Mouse (Mus musculus): ENCODE measurements around the gene Ptprm. TPM values are rescaled to one million over a fixed set of nuclear protein-coding genes. Genes with fewer than 3 reads are reported as not detected.

The Ptprm gene
- polyA plus RNA-seq, 1 experiment from 2014 or later = 13.7 TPM

- Histone ChIP-seq H3K27me3 (replicated peaks; ENCODE audit: control insufficient read depth, insufficient read depth, low read length) (no peaks in the 10 kb centered on the region), H3K27ac (ENCODE audit: low read length) (no peak overlapping the region), H3K9ac (replicated peaks; ENCODE audit: low read depth, low read length) (no peak overlapping the region), H3K4me2 (ENCODE audit: low read length) (no peak overlapping the region), H3K9me3 (ENCODE audit: control insufficient read depth, low read length) (no peaks in the 10 kb centered on the region), H3K4me3 (replicated peaks; ENCODE audit: low read length) (no peak overlapping the region), H3K4me1 (replicated peaks; ENCODE audit: control insufficient read depth, insufficient read depth, low read length) (no peaks in the 10 kb centered on the region), H3K36me3 (ENCODE audit: control insufficient read depth, insufficient read depth) (no peaks in the 10 kb centered on the region)
- no peak for ATAC-seq
- 55% methylated on average over 4 of the region's 4 CpGs for WGBS
Observed at GRCm38 (mm10) chr17:66710568-66710967, 643.7 kb downstream of the Ptprm start.

- Histone ChIP-seq H3K9me3 (ENCODE audit: control insufficient read depth, low read length) (no peaks in the 10 kb centered on the region), H3K27me3 (replicated peaks; ENCODE audit: control insufficient read depth, insufficient read depth, low read length) (no peaks in the 10 kb centered on the region), H3K4me3 (replicated peaks; ENCODE audit: low read length) (no peak overlapping the region), H3K4me2 (ENCODE audit: low read length) (no peak overlapping the region), H3K4me1 (replicated peaks; ENCODE audit: control insufficient read depth, insufficient read depth, low read length) (no peaks in the 10 kb centered on the region), H3K36me3 (ENCODE audit: control insufficient read depth, insufficient read depth) (no peaks in the 10 kb centered on the region), H3K27ac (ENCODE audit: low read length) (no peak overlapping the region), H3K9ac (replicated peaks; ENCODE audit: low read depth, low read length) (no peak overlapping the region)
- 93% methylated on average over 4 of the region's 4 CpGs for WGBS
- ATAC-seq = no peak
Observed at GRCm38 (mm10) chr17:66708748-66709147, 645.5 kb downstream of the Ptprm start.

DNA sequence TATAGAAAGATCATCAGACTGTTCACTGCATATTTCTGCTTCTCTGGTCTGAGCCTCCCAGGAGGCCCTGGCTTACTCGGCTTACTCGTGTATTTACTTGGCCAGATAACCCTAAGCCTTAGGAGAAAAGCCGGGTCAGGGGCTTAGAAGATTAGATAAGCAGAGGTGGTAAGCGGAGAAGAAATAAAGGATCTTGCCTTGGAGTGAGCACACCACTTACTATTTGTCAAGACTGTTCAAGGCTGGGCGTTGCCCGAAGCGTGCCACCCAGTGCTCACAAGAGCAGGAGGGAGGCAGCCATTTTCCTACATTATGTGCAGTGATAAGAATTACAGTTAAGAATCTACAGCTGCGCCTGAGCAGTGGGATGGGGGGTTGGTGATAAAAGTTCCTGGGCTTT lies 646.6 kb downstream of the Ptprm start:
- H3K27ac ChIP-seq (ENCODE audit: low read length) = no peak overlapping the region
- ATAC-seq = no peak
- no peaks in the 10 kb centered on the region for H3K4me1 ChIP-seq (replicated peaks; ENCODE audit: control insufficient read depth, insufficient read depth, low read length)
- H3K4me2 ChIP-seq (ENCODE audit: low read length) = no peak overlapping the region
- no peaks in the 10 kb centered on the region for H3K36me3 ChIP-seq (ENCODE audit: control insufficient read depth, insufficient read depth)
- WGBS = 71% methylated on average over 8 of the region's 8 CpGs
- no peak overlapping the region for H3K9ac ChIP-seq (replicated peaks; ENCODE audit: low read depth, low read length)
- H3K9me3 ChIP-seq (ENCODE audit: control insufficient read depth, low read length) = no peaks in the 10 kb centered on the region
- no peak overlapping the region for H3K4me3 ChIP-seq (replicated peaks; ENCODE audit: low read length)
- H3K27me3 ChIP-seq (replicated peaks; ENCODE audit: control insufficient read depth, insufficient read depth, low read length) = no peaks in the 10 kb centered on the region

GRCm38 (mm10) chr17:66701358-66702184 lies 652.7 kb downstream of the Ptprm start:
- no peak overlapping the region for H3K4me2 ChIP-seq (ENCODE audit: low read length)
- H3K27ac ChIP-seq (ENCODE audit: low read length) = no peak overlapping the region
- ATAC-seq = no peak
- no peaks in the 10 kb centered on the region for H3K9me3 ChIP-seq (ENCODE audit: control insufficient read depth, low read length)
- H3K9ac ChIP-seq (replicated peaks; ENCODE audit: low read depth, low read length) = no peak overlapping the region
- no peak overlapping the region for H3K4me3 ChIP-seq (replicated peaks; ENCODE audit: low read length)
- no peaks in the 10 kb centered on the region for H3K36me3 ChIP-seq (ENCODE audit: control insufficient read depth, insufficient read depth)
- no peaks in the 10 kb centered on the region for H3K27me3 ChIP-seq (replicated peaks; ENCODE audit: control insufficient read depth, insufficient read depth, low read length)
- 48% methylated on average over 11 of the region's 11 CpGs for WGBS
- peaks cover 10% of the 10 kb centered on the region for H3K4me1 ChIP-seq (replicated peaks; ENCODE audit: control insufficient read depth, insufficient read depth, low read length)

DNA sequence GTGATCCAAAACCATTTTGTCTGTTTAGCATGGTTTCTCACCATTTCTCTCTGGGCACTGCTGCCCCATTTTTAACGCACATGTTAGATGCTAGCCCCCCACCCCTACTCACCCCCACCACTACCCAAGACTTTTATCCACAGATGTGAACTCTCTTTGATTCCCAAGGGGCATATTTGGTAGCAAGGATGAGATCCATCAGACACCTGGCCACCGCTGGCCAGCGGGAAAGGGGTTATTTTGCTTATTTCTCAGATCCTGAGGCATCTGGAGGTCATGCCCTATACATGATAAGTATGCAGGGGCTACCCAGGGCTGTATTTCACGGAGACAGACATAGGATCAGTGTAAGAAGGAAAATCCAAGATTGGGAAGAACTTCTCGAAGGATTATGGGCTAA lies 654.4 kb downstream of the Ptprm start:
- no peak overlapping the region for H3K4me2 ChIP-seq (ENCODE audit: low read length)
- H3K9me3 ChIP-seq (ENCODE audit: control insufficient read depth, low read length) = no peaks in the 10 kb centered on the region
- ATAC-seq = no peak
- H3K27me3 ChIP-seq (replicated peaks; ENCODE audit: control insufficient read depth, insufficient read depth, low read length) = no peaks in the 10 kb centered on the region
- no peak overlapping the region for H3K9ac ChIP-seq (replicated peaks; ENCODE audit: low read depth, low read length)
- H3K4me1 ChIP-seq (replicated peaks; ENCODE audit: control insufficient read depth, insufficient read depth, low read length) = peaks cover 10% of the 10 kb centered on the region
- WGBS = 90% methylated on average over 5 of the region's 5 CpGs
- no peak overlapping the region for H3K27ac ChIP-seq (ENCODE audit: low read length)
- H3K4me3 ChIP-seq (replicated peaks; ENCODE audit: low read length) = no peak overlapping the region
- H3K36me3 ChIP-seq (ENCODE audit: control insufficient read depth, insufficient read depth) = no peaks in the 10 kb centered on the region

DNA sequence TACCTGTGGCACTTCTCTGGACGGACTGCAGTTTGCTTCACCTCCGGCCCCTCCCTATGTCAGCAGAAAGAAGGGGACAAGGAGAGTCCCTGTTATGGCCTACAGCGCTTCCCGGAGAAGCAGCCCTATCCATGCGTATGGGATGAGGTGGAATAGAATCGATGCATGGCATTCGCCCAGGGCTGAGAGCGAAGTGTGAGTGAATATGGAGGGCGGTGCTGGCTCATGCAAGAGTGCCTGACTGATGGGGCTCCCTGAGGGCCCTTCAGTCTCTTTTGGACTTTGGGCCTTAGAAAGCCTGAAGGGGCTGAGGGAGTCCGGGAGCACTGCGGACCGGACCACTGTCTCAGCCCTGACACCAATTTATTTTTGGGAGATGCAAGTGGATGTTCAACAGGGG lies 656.6 kb downstream of the Ptprm start:
- ATAC-seq = peak; percentile 7; the same call in 1 of the 2 replicates
- no peak overlapping the region for H3K4me2 ChIP-seq (ENCODE audit: low read length)
- 67% methylated on average over 12 of the region's 12 CpGs for WGBS

GRCm38 (mm10) chr17:66696531-66697172 lies 657.6 kb downstream of the Ptprm start:
- H3K36me3 ChIP-seq (ENCODE audit: control insufficient read depth, insufficient read depth) = no peaks in the 10 kb centered on the region
- WGBS = 9% methylated on average over 10 of the region's 10 CpGs

More for the DNA sequence above, 656.6 kb downstream of the Ptprm start:
- Histone ChIP-seq H3K36me3 (ENCODE audit: control insufficient read depth, insufficient read depth) (no peaks in the 10 kb centered on the region), H3K27me3 (replicated peaks; ENCODE audit: control insufficient read depth, insufficient read depth, low read length) (no peaks in the 10 kb centered on the region), H3K27ac (ENCODE audit: low read length) (no peak overlapping the region), H3K9ac (replicated peaks; ENCODE audit: low read depth, low read length) (no peak overlapping the region; the same call in 1 of the 2 replicates), H3K4me3 (replicated peaks; ENCODE audit: low read length) (no peak overlapping the region), H3K4me1 (replicated peaks; ENCODE audit: control insufficient read depth, insufficient read depth, low read length) (peaks cover 28% of the 10 kb centered on the region), H3K9me3 (ENCODE audit: control insufficient read depth, low read length) (no peaks in the 10 kb centered on the region)

GRCm38 (mm10) chr17:66694326-66694725 lies 659.9 kb downstream of the Ptprm start:
- H3K4me2 ChIP-seq (ENCODE audit: low read length) = no peak overlapping the region
- H3K9ac ChIP-seq (replicated peaks; ENCODE audit: low read depth, low read length) = no peak overlapping the region
- H3K9me3 ChIP-seq (ENCODE audit: control insufficient read depth, low read length) = no peaks in the 10 kb centered on the region
- H3K4me3 ChIP-seq (replicated peaks; ENCODE audit: low read length) = no peak overlapping the region
- ATAC-seq = no peak
- 61% methylated on average over 4 of the region's 4 CpGs for WGBS
- H3K27me3 ChIP-seq (replicated peaks; ENCODE audit: control insufficient read depth, insufficient read depth, low read length) = no peaks in the 10 kb centered on the region
- no peak overlapping the region for H3K27ac ChIP-seq (ENCODE audit: low read length)
- H3K4me1 ChIP-seq (replicated peaks; ENCODE audit: control insufficient read depth, insufficient read depth, low read length) = peaks cover 24% of the 10 kb centered on the region
- no peaks in the 10 kb centered on the region for H3K36me3 ChIP-seq (ENCODE audit: control insufficient read depth, insufficient read depth)

More at GRCm38 (mm10) chr17:66696531-66697172, 657.6 kb downstream of the Ptprm start:
- no peak overlapping the region for H3K27ac ChIP-seq (ENCODE audit: low read length)
- no peak for ATAC-seq
- H3K4me3 ChIP-seq (replicated peaks; ENCODE audit: low read length) = no peak overlapping the region
- no peak overlapping the region for H3K9ac ChIP-seq (replicated peaks; ENCODE audit: low read depth, low read length)
- no peaks in the 10 kb centered on the region for H3K9me3 ChIP-seq (ENCODE audit: control insufficient read depth, low read length)
- peaks cover 24% of the 10 kb centered on the region for H3K4me1 ChIP-seq (replicated peaks; ENCODE audit: control insufficient read depth, insufficient read depth, low read length)
- no peak overlapping the region for H3K4me2 ChIP-seq (ENCODE audit: low read length)
- H3K27me3 ChIP-seq (replicated peaks; ENCODE audit: control insufficient read depth, insufficient read depth, low read length) = no peaks in the 10 kb centered on the region

DNA sequence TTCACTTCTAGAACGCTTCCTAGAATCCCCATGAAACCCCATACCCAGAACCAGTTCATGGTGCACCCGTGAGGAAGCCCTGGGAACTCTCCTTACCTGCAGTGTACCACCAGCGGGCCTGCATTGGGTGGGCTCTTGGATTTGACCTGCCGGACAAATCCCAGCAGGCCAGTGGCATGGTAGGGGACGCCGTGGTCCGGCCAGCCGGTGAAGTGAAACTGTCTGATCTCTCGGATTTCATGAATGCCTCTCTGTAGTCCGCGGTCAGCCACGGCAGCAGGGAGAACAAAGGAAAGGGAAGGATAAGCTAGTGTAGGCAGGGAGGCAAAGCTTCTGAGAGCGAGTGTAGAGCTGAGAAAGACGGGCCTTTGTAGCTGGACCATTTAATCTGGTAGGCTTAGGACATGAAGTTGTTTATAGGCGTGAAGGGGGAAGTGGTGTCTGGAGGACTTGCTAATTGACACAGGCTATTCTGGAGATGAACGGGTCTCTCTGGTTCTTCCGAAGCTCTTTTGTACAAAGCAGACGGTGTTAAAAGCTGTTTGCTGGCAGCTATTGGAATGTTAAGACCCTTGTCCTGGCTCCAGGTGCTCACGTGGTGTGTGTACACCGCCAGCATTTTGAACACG lies 660.5 kb downstream of the Ptprm start:
- peaks cover 24% of the 10 kb centered on the region for H3K4me1 ChIP-seq (replicated peaks; ENCODE audit: control insufficient read depth, insufficient read depth, low read length)
- no peak overlapping the region for H3K4me3 ChIP-seq (replicated peaks; ENCODE audit: low read length)
- peak overlapping the region; percentile 21 for H3K4me2 ChIP-seq (ENCODE audit: low read length)
- no peak overlapping the region for H3K27ac ChIP-seq (ENCODE audit: low read length)
- no peaks in the 10 kb centered on the region for H3K9me3 ChIP-seq (ENCODE audit: control insufficient read depth, low read length)
- ATAC-seq = peak; percentile 48; the same call in 1 of the 2 replicates
- no peak overlapping the region for H3K9ac ChIP-seq (replicated peaks; ENCODE audit: low read depth, low read length)
- H3K36me3 ChIP-seq (ENCODE audit: control insufficient read depth, insufficient read depth) = no peaks in the 10 kb centered on the region
- WGBS = 17% methylated on average over 21 of the region's 21 CpGs
- no peaks in the 10 kb centered on the region for H3K27me3 ChIP-seq (replicated peaks; ENCODE audit: control insufficient read depth, insufficient read depth, low read length)
